Mouse (Mus musculus) erythroblast, embryonic 14.5 days (primary cell): ENCODE data around the gene Ankrd23.

ENCODE experiments used
- GATA1 ChIP-seq: IDR thresholded peaks from 2 replicates; pipeline ENCODE4 v1.6.1; 2012; ENCODE audit warnings: low read length, inconsistent platforms, mixed read lengths
- TAL1 ChIP-seq: IDR thresholded peaks from 3 replicates; pipeline ENCODE4 v1.6.1; 2012; ENCODE audit warnings: low read length, inconsistent platforms, mixed read lengths

DNA sequence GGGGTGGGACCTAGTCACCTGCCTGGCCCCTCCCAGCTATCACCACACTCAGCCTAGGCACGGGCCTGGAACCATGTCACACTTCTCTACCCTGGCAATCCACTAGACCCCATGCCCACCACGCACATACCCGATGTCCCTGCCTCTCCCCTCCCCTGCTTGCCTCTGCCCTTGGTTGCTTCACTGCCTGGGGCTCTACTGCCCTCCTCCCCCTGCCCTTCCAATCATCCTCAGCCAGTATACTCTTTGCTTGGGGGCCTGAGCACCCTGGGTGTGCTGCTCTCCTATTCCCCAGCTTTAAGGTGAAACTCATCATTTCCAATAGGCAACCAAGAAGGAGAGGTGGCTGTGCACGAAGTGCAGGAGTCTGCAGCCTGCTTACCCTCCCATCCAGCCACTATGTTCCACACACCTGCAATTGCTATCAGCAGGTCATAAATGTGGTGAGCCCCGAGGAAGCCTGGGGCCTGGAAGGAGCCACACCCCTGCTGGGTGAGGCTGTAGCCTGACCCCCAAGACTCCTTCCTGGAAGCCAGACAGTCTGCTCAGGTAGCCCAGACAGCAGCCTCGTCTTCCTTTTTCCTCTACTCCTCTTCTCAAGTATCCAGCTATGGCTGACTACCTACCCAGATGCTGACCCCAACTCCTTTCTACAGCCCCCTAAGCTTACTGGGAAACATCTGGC lies 40.5 kb upstream of the Ankrd23 start:
- TF ChIP-seq GATA1 = no peak
- no peak for TF ChIP-seq TAL1
